Mouse (Mus musculus) C3H10T1/2 (cell line): Measurements from ENCODE around the gene Cbr3. TPM values are rescaled to one million over a fixed set of nuclear protein-coding genes. Genes with fewer than 3 reads are reported as not detected.

ENCODE experiments used
- polyA plus RNA-seq, 2 experiments: library from polyadenylated mRNA; unstranded; fragments of >200 nt; fragmentation: generic; extraction: Trizol; gene quantifications; one replicate each; pipeline ENCODE4 v1.2.1; 2012; ENCODE audit warnings: missing spikeins in 2 of 2

Gene Cbr3
- 10 to 100 TPM; 11.8 to 24.5 TPM for polyA plus RNA-seq

DNA sequence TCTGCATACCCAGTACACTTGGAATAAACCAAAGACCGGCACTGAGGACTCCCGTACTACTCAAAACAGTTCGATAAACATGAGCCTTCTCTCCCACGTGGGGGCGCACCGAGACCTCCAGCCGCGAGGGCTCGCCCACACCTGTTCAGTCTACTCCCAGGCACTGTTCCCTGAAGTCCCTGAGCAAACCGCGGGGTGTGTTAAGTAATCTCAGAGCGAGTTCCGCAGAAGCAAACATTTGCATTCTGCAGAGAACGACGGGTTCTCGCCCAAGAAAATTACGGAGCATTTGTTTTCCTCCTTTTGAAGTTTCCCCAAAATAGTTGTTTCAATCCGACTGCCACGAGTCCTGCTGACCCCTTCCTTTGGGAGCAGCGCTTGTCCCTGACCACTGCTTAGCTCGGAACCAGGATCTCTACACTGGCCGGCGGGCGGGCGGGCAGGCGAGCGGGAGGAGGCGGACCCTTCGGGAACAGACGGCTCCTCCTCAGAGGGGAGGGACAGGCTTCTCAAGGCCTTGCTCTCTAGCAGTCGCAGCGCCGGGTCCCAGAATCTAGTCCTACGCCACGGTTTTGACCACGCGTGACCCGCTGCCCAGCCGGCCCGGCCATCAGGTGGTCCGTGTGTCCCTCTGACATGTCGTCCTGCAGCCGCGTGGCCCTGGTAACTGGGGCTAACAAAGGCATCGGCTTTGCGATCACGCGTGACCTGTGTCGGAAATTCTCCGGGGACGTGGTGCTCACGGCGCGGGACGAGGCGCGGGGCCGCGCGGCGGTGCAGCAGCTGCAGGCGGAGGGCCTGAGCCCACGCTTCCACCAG is at the start of gene Cbr3:
Gene Cbr3 (plus strand): TSS at position 527 of the 819 bp plus-strand sequence.

GRCm38 (mm10) chr16:93711411-93712188 is 28.6 kb downstream of the Cbr3 start, which contains the start of gene Dop1b:
Gene Dop1b, plus strand, starts transcription at chr16:93711904.

Other genes with a start within 250 kb of the Cbr3 start
- gene Setd4, start 79.2 kb upstream of the Cbr3 start, polyA plus RNA-seq: 1 to 10 TPM; 4.1 to 7.6 TPM
- gene Cbr1, start 77.4 kb upstream of the Cbr3 start, polyA plus RNA-seq: 10 to 100 TPM; 18.1 to 46.3 TPM
- not detected for gene Gm5678, start 55.1 kb upstream of the Cbr3 start, polyA plus RNA-seq
- 10 to 100 TPM in 1 of 2 experiments, 1 to 10 TPM in 1; 2.4 to 15.0 TPM for gene Dop1b, start 28.7 kb downstream of the Cbr3 start, polyA plus RNA-seq
- 1 to 10 TPM in 1 of 2 experiments, under 1 TPM in 1; 0.19 to 3.6 TPM for gene Morc3, start 148.9 kb downstream of the Cbr3 start, polyA plus RNA-seq
- gene Chaf1b, start 200.7 kb downstream of the Cbr3 start, polyA plus RNA-seq: 10 to 100 TPM; 11.5 to 57.3 TPM